Mouse (Mus musculus) neural tube, embryonic 15.5 days (tissue): ENCODE measurements at regions not wholly inside any gene's neighbourhood (a gene's known extent, or its start where the extent isn't known, plus 50 kb on each side); places are given as distances from the start of the nearest gene placed in this dataset.
A peak's percentile ranks its signal among the peaks of the same experiment; 100 is the strongest.

Experiments used
- ATAC-seq: fragments of 200-750 bp; cut with Nextera tagmentation; 2 replicates; pipeline ENCODE4 v1.8.0; 2017; ENCODE audit warnings: mild to moderate bottlenecking, moderate TSS enrichment, moderate library complexity; ENCODE audit not compliant: low FRiP score
- H3K27ac ChIP-seq: fragments of 300-500 bp; sonication (generic); replicated peaks from 2 replicates; pipeline ENCODE4 v1.5.1; 2015; ENCODE audit warnings: mild to moderate bottlenecking, inconsistent platforms
- H3K27me3 ChIP-seq: fragments of 300-500 bp; sonication (generic); replicated peaks from 2 replicates; pipeline ENCODE4 v1.6.1; 2015; ENCODE audit warnings: inconsistent platforms
- H3K36me3 ChIP-seq: fragments of 300-500 bp; sonication (generic); 2 replicates; pipeline ENCODE4 v1.6.1; 2015; ENCODE audit warnings: inconsistent platforms
- H3K4me1 ChIP-seq: fragments of 300-500 bp; sonication (generic); 2 replicates; pipeline ENCODE4 v1.6.1; 2015; ENCODE audit warnings: inconsistent platforms
- H3K4me2 ChIP-seq: fragments of 300-500 bp; sonication (generic); 2 replicates; pipeline ENCODE4 v1.6.1; 2015; ENCODE audit warnings: inconsistent platforms, mild to moderate bottlenecking, moderate library complexity
- H3K4me3 ChIP-seq: fragments of 300-500 bp; sonication (generic); replicated peaks from 2 replicates; pipeline ENCODE4 v1.5.1; 2015; ENCODE audit warnings: mild to moderate bottlenecking, inconsistent platforms
- H3K9ac ChIP-seq: fragments of 300-500 bp; sonication (generic); replicated peaks from 2 replicates; pipeline ENCODE4 v1.6.1; 2015; ENCODE audit warnings: mild to moderate bottlenecking, inconsistent platforms
- H3K9me3 ChIP-seq: fragments of 300-500 bp; sonication (generic); replicated peaks from 2 replicates; pipeline ENCODE4 v1.6.1; 2016; ENCODE audit warnings: inconsistent platforms
- WGBS: fragments of 180-500 bp; shearing (Covaris S2); methylation state at CpG from one replicate; pipeline ENCODE4 v1.1.7; 2015; ENCODE audit warnings: mixed read lengths; 5-methylcytosine and 5-hydroxymethylcytosine counted together

GRCm38 (mm10) chr15:51592511-51593498, 2291.9 kb upstream of the Gm7489 start:
- WGBS = 86% methylated on average over 13 of the region's 13 CpGs

GRCm38 (mm10) chr15:51594060-51594459, 2290.6 kb upstream of the Gm7489 start:
- no peak for ATAC-seq
- Histone ChIP-seq H3K9ac (no peak overlapping the region), H3K27ac (no peak overlapping the region), H3K4me2 (no peak overlapping the region), H3K36me3 (no peaks in the 10 kb centered on the region), H3K9me3 (no peaks in the 10 kb centered on the region), H3K4me3 (no peak overlapping the region), H3K27me3 (no peaks in the 10 kb centered on the region), H3K4me1 (0 out of 2 replicates have a peak, but pooled peaks cover 7% of the 10 kb centered on the region)
- WGBS = 84% methylated on average over 5 of the region's 5 CpGs

More at GRCm38 (mm10) chr15:51592511-51593498, 2291.9 kb upstream of the Gm7489 start:
- H3K4me3 ChIP-seq = no peak overlapping the region
- no peak overlapping the region for H3K4me2 ChIP-seq
- H3K9ac ChIP-seq = no peak overlapping the region
- no peaks in the 10 kb centered on the region for H3K36me3 ChIP-seq
- 0 out of 2 replicates have a peak, but pooled peaks cover 7% of the 10 kb centered on the region for H3K4me1 ChIP-seq
- no peaks in the 10 kb centered on the region for H3K9me3 ChIP-seq
- H3K27ac ChIP-seq = no peak overlapping the region
- no peaks in the 10 kb centered on the region for H3K27me3 ChIP-seq
- ATAC-seq = no peak

- Histone ChIP-seq H3K36me3 (no peaks in the 10 kb centered on the region), H3K27ac (no peak overlapping the region), H3K4me2 (no peak overlapping the region), H3K4me3 (no peak overlapping the region), H3K27me3 (no peaks in the 10 kb centered on the region), H3K9ac (no peak overlapping the region), H3K9me3 (no peaks in the 10 kb centered on the region), H3K4me1 (0 out of 2 replicates have a peak, but pooled peaks cover 7% of the 10 kb centered on the region)
- 93% methylated on average over 1 of the region's 1 CpGs for WGBS
- no peak for ATAC-seq
Measured at GRCm38 (mm10) chr15:51595655-51596054, 2289.1 kb upstream of the Gm7489 start.

GRCm38 (mm10) chr15:51597841-51598240, 2286.9 kb upstream of the Gm7489 start:
- WGBS = 91% methylated on average over 3 of the region's 3 CpGs
- Histone ChIP-seq H3K4me3 (no peak overlapping the region), H3K27me3 (no peaks in the 10 kb centered on the region), H3K4me1 (no peaks in the 10 kb centered on the region), H3K9ac (no peak overlapping the region), H3K9me3 (no peaks in the 10 kb centered on the region), H3K4me2 (no peak overlapping the region), H3K27ac (no peak overlapping the region), H3K36me3 (no peaks in the 10 kb centered on the region)
- ATAC-seq = no peak

- H3K4me1 ChIP-seq = no peaks in the 10 kb centered on the region
- H3K4me3 ChIP-seq = no peak overlapping the region
- H3K4me2 ChIP-seq = no peak overlapping the region
- H3K36me3 ChIP-seq = no peaks in the 10 kb centered on the region
- no peaks in the 10 kb centered on the region for H3K9me3 ChIP-seq
- no peak for ATAC-seq
- no peak overlapping the region for H3K9ac ChIP-seq
- 51% methylated on average over 10 of the region's 10 CpGs for WGBS
- no peaks in the 10 kb centered on the region for H3K27me3 ChIP-seq
- H3K27ac ChIP-seq = no peak overlapping the region
Measured at GRCm38 (mm10) chr15:51601128-51601855, 2283.4 kb upstream of the Gm7489 start.

GRCm38 (mm10) chr15:51621455-51621854, 2263.3 kb upstream of the Gm7489 start:
- Histone ChIP-seq H3K4me3 (no peak overlapping the region), H3K9ac (no peak overlapping the region), H3K36me3 (no peaks in the 10 kb centered on the region), H3K27me3 (no peaks in the 10 kb centered on the region), H3K4me2 (no peak overlapping the region), H3K4me1 (no peaks in the 10 kb centered on the region), H3K27ac (no peak overlapping the region), H3K9me3 (no peaks in the 10 kb centered on the region)
- 93% methylated on average over 6 of the region's 6 CpGs for WGBS
- ATAC-seq = no peak

GRCm38 (mm10) chr15:51627463-51627862, 2257.2 kb upstream of the Gm7489 start:
- Histone ChIP-seq H3K9me3 (no peaks in the 10 kb centered on the region), H3K4me2 (no peak overlapping the region), H3K27me3 (no peaks in the 10 kb centered on the region), H3K4me3 (no peak overlapping the region), H3K27ac (no peak overlapping the region), H3K36me3 (no peaks in the 10 kb centered on the region), H3K9ac (no peak overlapping the region), H3K4me1 (no peaks in the 10 kb centered on the region)
- no peak for ATAC-seq
- 93% methylated on average over 5 of the region's 5 CpGs for WGBS

- no peak for ATAC-seq
- no peak overlapping the region for H3K27ac ChIP-seq
- H3K4me1 ChIP-seq = no peaks in the 10 kb centered on the region
- H3K9me3 ChIP-seq = no peaks in the 10 kb centered on the region
- H3K9ac ChIP-seq = no peak overlapping the region
- no peak overlapping the region for H3K4me2 ChIP-seq
- H3K4me3 ChIP-seq = no peak overlapping the region
- WGBS = 58% methylated on average over 4 of the region's 4 CpGs
- H3K27me3 ChIP-seq = no peaks in the 10 kb centered on the region
- no peaks in the 10 kb centered on the region for H3K36me3 ChIP-seq
Measured at GRCm38 (mm10) chr15:51628518-51628917, 2256.2 kb upstream of the Gm7489 start.

- Histone ChIP-seq H3K9me3 (no peaks in the 10 kb centered on the region), H3K4me3 (no peak overlapping the region), H3K27me3 (no peaks in the 10 kb centered on the region), H3K4me2 (no peak overlapping the region), H3K36me3 (no peaks in the 10 kb centered on the region), H3K27ac (no peak overlapping the region), H3K4me1 (peaks cover 7% of the 10 kb centered on the region), H3K9ac (no peak overlapping the region)
- ATAC-seq = no peak
- 59% methylated on average over 10 of the region's 10 CpGs for WGBS
Measured at GRCm38 (mm10) chr15:51631881-51632280, 2252.8 kb upstream of the Gm7489 start.

GRCm38 (mm10) chr15:51633068-51633467, 2251.6 kb upstream of the Gm7489 start:
- H3K27me3 ChIP-seq = no peaks in the 10 kb centered on the region
- no peak overlapping the region for H3K9ac ChIP-seq
- no peak for ATAC-seq

GRCm38 (mm10) chr15:51634726-51635125, 2250.0 kb upstream of the Gm7489 start:
- no peaks in the 10 kb centered on the region for H3K27me3 ChIP-seq
- H3K9me3 ChIP-seq = no peaks in the 10 kb centered on the region
- WGBS = 37% methylated on average over 7 of the region's 7 CpGs
- no peak overlapping the region for H3K9ac ChIP-seq
- peak; percentile 30; the same call in 1 of the 2 replicates for ATAC-seq
- H3K27ac ChIP-seq = no peak overlapping the region
- no peak overlapping the region for H3K4me3 ChIP-seq
- peaks cover 7% of the 10 kb centered on the region for H3K4me1 ChIP-seq
- peak overlapping the region; percentile 42 for H3K4me2 ChIP-seq
- no peaks in the 10 kb centered on the region for H3K36me3 ChIP-seq

More at GRCm38 (mm10) chr15:51633068-51633467, 2251.6 kb upstream of the Gm7489 start:
- H3K36me3 ChIP-seq = no peaks in the 10 kb centered on the region
- H3K27ac ChIP-seq = no peak overlapping the region
- 93% methylated on average over 6 of the region's 6 CpGs for WGBS
- H3K4me1 ChIP-seq = peaks cover 7% of the 10 kb centered on the region
- H3K9me3 ChIP-seq = no peaks in the 10 kb centered on the region
- H3K4me3 ChIP-seq = no peak overlapping the region
- H3K4me2 ChIP-seq = no peak overlapping the region
